Mouse (Mus musculus) liver, adult 10 weeks (tissue): ENCODE measurements around the gene Adra2a. TPM values are rescaled to one million over a fixed set of nuclear protein-coding genes. Genes with fewer than 3 reads are reported as not detected.

Experiments used
- polyA plus RNA-seq: library from polyadenylated mRNA; stranded (reverse); fragments of 350-450 nt; fragmentation: Illumina TruSeq; extraction: RNeasy Lipid Tissue Mini Kit (QIAGEN cat#74804); gene quantifications from one replicate; pipeline ENCODE4 v1.2.3, GENCODE M21; 2014; ENCODE audit warnings: low read depth, low replicate concordance

Adra2a gene
- polyA plus RNA-seq = not detected

GRCm38 (mm10) chr19:54043851-54044250 lies at the start of gene Adra2a:
TSS of gene Adra2a (plus strand) at chr19:54044151.

Other genes starting within 250 kb of the Adra2a start
- gene Pdcd4, start 151.9 kb upstream of the Adra2a start, polyA plus RNA-seq = 158 TPM
- 46.2 TPM for gene Shoc2, start 99.8 kb upstream of the Adra2a start, polyA plus RNA-seq
- 48.7 TPM for gene Bbip1, start 99.5 kb upstream of the Adra2a start, polyA plus RNA-seq